Mouse (Mus musculus) embryo, embryonic 10 days (tissue): ENCODE results near the gene Nfkbia.

ENCODE experiments used
- DNase-seq: peaks from one replicate; pipeline ENCODE4 v3.0.0-alpha.2; 2015; ENCODE audit warnings: low spot score

The Nfkbia gene

GRCm38 (mm10) chr12:55442861-55443850 is 49.3 kb downstream of the Nfkbia start:
- no peak for DNase-seq

GRCm38 (mm10) chr12:55442245-55442644 is 50.2 kb downstream of the Nfkbia start:
- no peak for DNase-seq

- DNase-seq: no peak
Measured at GRCm38 (mm10) chr12:55440416-55440815, 52.0 kb downstream of the Nfkbia start.
